Mouse (Mus musculus): Measurements from ENCODE around the gene Adamts5.

The Adamts5 gene

DNA sequence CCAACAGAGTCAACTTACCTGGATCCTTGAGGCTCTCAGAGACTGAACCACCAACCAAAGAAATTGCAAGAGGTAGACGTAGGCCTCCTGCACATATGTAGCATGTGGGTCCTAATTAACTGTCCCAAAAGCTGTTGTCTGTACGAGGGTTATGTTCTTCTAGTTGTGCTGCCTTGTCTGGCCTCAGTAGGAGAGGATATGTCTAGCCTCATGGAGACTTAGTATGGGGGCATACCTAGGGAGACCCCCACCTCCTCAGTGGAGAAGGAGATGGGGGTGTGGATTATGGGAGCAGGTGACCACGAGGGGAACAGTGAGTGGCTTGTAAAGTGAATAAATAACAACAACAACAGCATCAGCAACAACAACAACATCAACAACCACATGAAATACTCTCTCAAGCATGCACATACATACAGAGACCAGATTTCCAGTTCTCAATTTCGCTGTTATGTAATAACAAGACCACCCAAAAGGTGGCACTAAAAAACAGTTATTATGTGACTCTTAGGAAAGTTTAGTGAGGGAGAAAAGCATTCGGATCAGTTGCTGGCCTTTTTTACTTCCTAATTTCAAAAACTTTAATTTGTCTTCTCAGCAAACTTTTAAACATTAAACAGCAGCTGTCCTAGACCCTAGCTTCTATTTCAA, 81.7 kb downstream of the Adamts5 start:
- DNase-seq, result no peak

DNA sequence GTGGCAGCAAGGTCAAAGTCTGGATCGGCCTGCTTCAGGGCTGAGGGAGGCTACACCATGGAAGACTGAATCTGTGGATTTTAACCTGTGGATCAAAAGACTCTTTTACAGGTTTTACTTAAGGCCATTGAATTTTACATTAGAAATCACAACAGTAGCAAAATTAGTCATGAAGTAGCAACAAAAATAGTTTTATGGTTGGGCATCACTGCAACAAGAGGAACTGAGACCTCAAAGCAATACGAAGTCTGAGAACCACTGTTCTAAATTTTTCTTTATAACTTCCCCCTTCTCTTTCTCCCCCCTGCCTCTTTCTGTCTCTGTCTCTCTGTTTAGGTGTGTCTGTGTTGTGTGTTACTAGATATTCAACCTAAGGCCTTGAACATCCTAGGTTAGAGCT, 87.5 kb downstream of the Adamts5 start:
- DNase-seq, result no peak

DNA sequence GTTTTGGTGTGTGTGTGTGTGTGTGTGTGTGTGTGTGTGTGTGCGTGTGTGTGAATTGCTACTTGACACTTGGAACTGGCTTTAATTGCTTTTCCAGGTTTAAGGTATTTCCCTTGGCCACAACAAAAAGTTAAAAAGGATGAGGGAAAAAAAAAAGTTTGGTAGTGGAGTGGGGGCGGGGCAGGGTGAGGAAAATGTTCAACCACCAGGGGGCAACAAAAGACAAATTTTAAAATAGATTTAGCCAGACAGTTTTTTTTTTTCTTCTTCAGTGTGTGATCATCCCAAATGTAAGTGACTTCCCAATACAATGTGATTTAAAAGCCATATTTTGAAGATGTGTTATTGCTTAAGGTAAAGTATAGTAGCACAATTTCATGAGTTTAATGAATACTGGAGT, 94.0 kb downstream of the Adamts5 start:
- DNase-seq, result peak; percentile 45 to 66

DNA sequence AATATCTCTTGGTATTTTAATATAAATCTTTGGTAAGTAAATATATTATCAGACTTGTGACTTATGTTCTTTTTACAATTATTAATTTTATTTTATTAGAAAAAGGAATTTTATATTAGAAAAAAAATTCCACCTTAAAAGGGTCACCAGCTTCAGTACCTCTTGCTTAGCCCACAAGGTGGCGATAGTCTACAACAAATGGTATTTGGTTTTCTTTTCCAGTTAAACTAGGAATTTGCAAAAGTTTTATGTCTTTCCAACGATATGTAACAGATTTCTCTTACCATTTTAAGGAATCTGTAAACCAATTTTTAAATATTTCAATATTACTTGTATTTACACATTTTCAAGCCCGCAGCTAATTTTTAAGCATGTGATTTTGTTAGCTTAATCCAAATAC, 94.6 kb downstream of the Adamts5 start:
- peak; percentile 38 to 67 for DNase-seq
